Mouse (Mus musculus): ENCODE data around the gene Trim75.

Trim75 gene

DNA sequence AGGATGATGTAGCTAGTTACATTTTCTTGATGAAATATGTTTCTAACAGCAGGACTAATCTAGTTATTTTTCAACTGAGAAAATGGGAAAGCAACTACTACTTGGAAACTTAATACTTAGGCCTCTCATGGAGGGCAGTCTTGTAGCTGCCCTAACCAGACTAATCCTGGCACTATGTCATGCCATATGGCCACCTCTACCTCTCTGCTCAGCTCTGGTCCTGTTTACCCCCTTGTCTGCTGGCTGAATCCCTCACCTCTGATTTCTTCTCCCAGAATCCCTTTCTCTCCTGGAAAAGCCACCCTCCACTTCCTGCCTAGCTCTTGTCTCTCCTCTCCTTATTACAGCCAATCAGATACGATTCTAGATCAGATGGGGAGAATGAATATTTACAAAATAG lies 39.3 kb downstream of the Trim75 start:
- H3K4me3 ChIP-seq (replicated peaks; ENCODE audit: low read length) = no peak overlapping the region
- no peak for TF ChIP-seq NANOG (IDR thresholded peaks at IDR 0.05; ENCODE audit: borderline replicate concordance, low read length)
- TF ChIP-seq CTCF (conservative IDR thresholded peaks at IDR 0.05; ENCODE audit: low read length) = no peak
- TF ChIP-seq POU5F1 (IDR thresholded peaks at IDR 0.05; ENCODE audit: borderline replicate concordance, low read length) = no peak
- peaks cover 7% of the 10 kb centered on the region for H3K9me3 ChIP-seq (ENCODE audit: low read length)
- H3K36me3 ChIP-seq (ENCODE audit: insufficient read depth, low read length) = no peaks in the 10 kb centered on the region
- no peaks in the 10 kb centered on the region for H3K27me3 ChIP-seq (ENCODE audit: insufficient read depth, low read length)
- peaks cover 40% of the 10 kb centered on the region for H3K4me1 ChIP-seq (replicated peaks; ENCODE audit: low read depth, low read length)

GRCm38 (mm10) chr8:64947698-64948034 lies 40.0 kb downstream of the Trim75 start:
- H3K4me3 ChIP-seq (replicated peaks; ENCODE audit: low read length) = peak overlapping the region; percentile 94
- H3K36me3 ChIP-seq (ENCODE audit: insufficient read depth, low read length) = no peaks in the 10 kb centered on the region
- peaks cover 45% of the 10 kb centered on the region for H3K4me1 ChIP-seq (replicated peaks; ENCODE audit: low read depth, low read length)
- no peak for TF ChIP-seq CTCF (conservative IDR thresholded peaks at IDR 0.05; ENCODE audit: low read length)
- no peak for TF ChIP-seq POU5F1 (IDR thresholded peaks at IDR 0.05; ENCODE audit: borderline replicate concordance, low read length)
- TF ChIP-seq NANOG (IDR thresholded peaks at IDR 0.05; ENCODE audit: borderline replicate concordance, low read length) = no peak
- no peaks in the 10 kb centered on the region; the same call in 1 of the 2 replicates for H3K9me3 ChIP-seq (ENCODE audit: low read length)
- no peaks in the 10 kb centered on the region for H3K27me3 ChIP-seq (ENCODE audit: insufficient read depth, low read length)

GRCm38 (mm10) chr8:64946820-64947697 lies 40.6 kb downstream of the Trim75 start, which contains the start of gene Tmem192:
Tmem192 (plus strand) TSS chr8:64947185.
- H3K4me1 ChIP-seq (replicated peaks; ENCODE audit: low read depth, low read length) = peaks cover 47% of the 10 kb centered on the region
- TF ChIP-seq POU5F1 (IDR thresholded peaks at IDR 0.05; ENCODE audit: borderline replicate concordance, low read length) (no peak), NANOG (IDR thresholded peaks at IDR 0.05; ENCODE audit: borderline replicate concordance, low read length) (no peak), CTCF (conservative IDR thresholded peaks at IDR 0.05; ENCODE audit: low read length) (no peak)
- peak within 1 kb of the TSS; percentile 94 for H3K4me3 ChIP-seq (replicated peaks; ENCODE audit: low read length)
- no peaks in the 10 kb centered on the region for H3K36me3 ChIP-seq (ENCODE audit: insufficient read depth, low read length)
- no peaks in the 10 kb centered on the region for H3K9me3 ChIP-seq (ENCODE audit: low read length)
- H3K27me3 ChIP-seq (ENCODE audit: insufficient read depth, low read length) = no peaks in the 10 kb centered on the region

DNA sequence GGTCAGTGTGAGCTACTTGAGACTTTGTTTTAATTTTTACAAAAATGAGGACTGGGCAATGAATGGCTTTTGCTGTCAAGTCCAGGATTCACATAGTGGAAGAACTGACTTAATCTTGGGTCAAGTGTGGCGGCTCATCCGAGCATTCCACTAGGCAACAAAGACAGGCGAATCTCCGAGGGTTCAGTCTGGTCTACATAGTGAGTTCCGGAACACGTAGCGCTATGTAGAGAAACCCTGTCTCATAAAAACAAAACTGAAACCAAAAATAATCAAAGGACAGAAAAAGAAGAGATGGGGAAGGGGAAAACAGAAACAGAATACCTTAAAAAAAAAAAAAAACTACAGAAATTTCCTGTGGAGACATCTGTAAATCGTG lies 41.2 kb downstream of the Trim75 start:
- Histone ChIP-seq H3K27me3 (ENCODE audit: insufficient read depth, low read length) (no peaks in the 10 kb centered on the region), H3K4me1 (replicated peaks; ENCODE audit: low read depth, low read length) (peaks cover 46% of the 10 kb centered on the region), H3K9me3 (ENCODE audit: low read length) (no peaks in the 10 kb centered on the region), H3K4me3 (replicated peaks; ENCODE audit: low read length) (0 out of 2 replicates have a peak overlapping the region, but pooled peaks have one; percentile 94), H3K36me3 (ENCODE audit: insufficient read depth, low read length) (no peaks in the 10 kb centered on the region)
- no peak for TF ChIP-seq POU5F1 (IDR thresholded peaks at IDR 0.05; ENCODE audit: borderline replicate concordance, low read length)
- TF ChIP-seq CTCF (conservative IDR thresholded peaks at IDR 0.05; ENCODE audit: low read length) = no peak
- TF ChIP-seq NANOG (IDR thresholded peaks at IDR 0.05; ENCODE audit: borderline replicate concordance, low read length) = no peak

DNA sequence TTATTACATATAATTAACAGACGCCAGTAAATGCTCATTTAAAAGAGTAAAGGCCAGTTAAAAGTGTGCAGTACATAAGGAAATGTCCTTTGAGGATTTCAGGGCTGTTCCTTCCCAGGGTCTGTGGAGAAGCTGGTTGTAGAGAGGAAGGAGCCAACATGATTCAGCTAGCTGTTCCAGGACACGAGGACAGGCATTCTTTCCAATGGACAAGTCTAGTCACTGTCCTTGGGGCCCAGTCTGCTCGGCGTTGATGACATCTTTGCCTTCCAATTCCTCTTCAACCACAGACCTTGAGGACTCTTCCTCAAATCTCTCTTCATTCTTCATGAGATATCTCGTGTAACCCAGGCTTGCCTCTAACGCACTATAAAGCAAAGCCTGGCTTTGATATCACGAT lies 42.0 kb downstream of the Trim75 start:
- TF ChIP-seq CTCF (conservative IDR thresholded peaks at IDR 0.05; ENCODE audit: low read length) = no peak
- TF ChIP-seq NANOG (IDR thresholded peaks at IDR 0.05; ENCODE audit: borderline replicate concordance, low read length) = no peak
- no peak for TF ChIP-seq POU5F1 (IDR thresholded peaks at IDR 0.05; ENCODE audit: borderline replicate concordance, low read length)
- no peak overlapping the region for H3K4me3 ChIP-seq (replicated peaks; ENCODE audit: low read length)
- peaks cover under 1% of the 10 kb centered on the region for H3K9me3 ChIP-seq (ENCODE audit: low read length)
- no peaks in the 10 kb centered on the region for H3K27me3 ChIP-seq (ENCODE audit: insufficient read depth, low read length)
- peaks cover 40% of the 10 kb centered on the region for H3K4me1 ChIP-seq (replicated peaks; ENCODE audit: low read depth, low read length)
- no peaks in the 10 kb centered on the region for H3K36me3 ChIP-seq (ENCODE audit: insufficient read depth, low read length)

GRCm38 (mm10) chr8:64944831-64945230 lies 42.8 kb downstream of the Trim75 start:
- Histone ChIP-seq H3K9me3 (ENCODE audit: low read length) (peaks cover 4% of the 10 kb centered on the region), H3K27me3 (ENCODE audit: insufficient read depth, low read length) (no peaks in the 10 kb centered on the region), H3K4me3 (replicated peaks; ENCODE audit: low read length) (no peak overlapping the region), H3K36me3 (ENCODE audit: insufficient read depth, low read length) (no peaks in the 10 kb centered on the region), H3K4me1 (replicated peaks; ENCODE audit: low read depth, low read length) (peaks cover 40% of the 10 kb centered on the region)
- TF ChIP-seq POU5F1 (IDR thresholded peaks at IDR 0.05; ENCODE audit: borderline replicate concordance, low read length) (no peak), CTCF (conservative IDR thresholded peaks at IDR 0.05; ENCODE audit: low read length) (0 out of 2 replicates have a peak, but pooled peaks have one; percentile 11)

DNA sequence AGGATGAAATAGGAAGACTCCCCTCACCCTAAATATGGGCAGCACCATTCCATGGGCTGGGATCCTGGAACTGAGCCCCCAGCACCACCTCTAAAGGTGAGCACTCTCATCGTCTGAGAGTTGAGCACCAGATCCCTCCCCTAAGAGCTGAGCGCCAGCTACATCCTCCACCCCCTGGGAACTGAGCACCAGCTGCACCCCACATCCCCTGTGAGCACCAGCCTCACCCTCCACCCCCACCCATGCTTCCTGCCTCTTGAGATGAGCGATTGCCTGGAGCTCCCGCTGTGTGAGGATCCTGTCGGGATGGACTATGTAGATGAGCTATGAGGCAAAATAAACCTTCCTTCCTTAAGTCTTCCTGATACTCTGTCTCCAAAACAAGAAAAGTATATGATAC lies 44.7 kb downstream of the Trim75 start:
- no peaks in the 10 kb centered on the region for H3K36me3 ChIP-seq (ENCODE audit: insufficient read depth, low read length)
- H3K27me3 ChIP-seq (ENCODE audit: insufficient read depth, low read length) = no peaks in the 10 kb centered on the region
- peaks cover 4% of the 10 kb centered on the region for H3K9me3 ChIP-seq (ENCODE audit: low read length)
- H3K4me1 ChIP-seq (replicated peaks; ENCODE audit: low read depth, low read length) = peaks cover 27% of the 10 kb centered on the region
- 0 out of 2 replicates have a peak overlapping the region, but pooled peaks have one; percentile 23 for H3K4me3 ChIP-seq (replicated peaks; ENCODE audit: low read length)
- TF ChIP-seq POU5F1 (IDR thresholded peaks at IDR 0.05; ENCODE audit: borderline replicate concordance, low read length) (no peak), NANOG (IDR thresholded peaks at IDR 0.05; ENCODE audit: borderline replicate concordance, low read length) (no peak), CTCF (conservative IDR thresholded peaks at IDR 0.05; ENCODE audit: low read length) (no peak)

GRCm38 (mm10) chr8:64941495-64941894 lies 46.1 kb downstream of the Trim75 start:
- peaks cover 25% of the 10 kb centered on the region for H3K4me1 ChIP-seq (replicated peaks; ENCODE audit: low read depth, low read length)
- H3K27me3 ChIP-seq (ENCODE audit: insufficient read depth, low read length) = no peaks in the 10 kb centered on the region
- H3K36me3 ChIP-seq (ENCODE audit: insufficient read depth, low read length) = no peaks in the 10 kb centered on the region
- no peak for TF ChIP-seq NANOG (IDR thresholded peaks at IDR 0.05; ENCODE audit: borderline replicate concordance, low read length)
- TF ChIP-seq POU5F1 (IDR thresholded peaks at IDR 0.05; ENCODE audit: borderline replicate concordance, low read length) = no peak
- peak; percentile 91 for TF ChIP-seq CTCF (conservative IDR thresholded peaks at IDR 0.05; ENCODE audit: low read length)
- H3K9me3 ChIP-seq (ENCODE audit: low read length) = peaks cover 4% of the 10 kb centered on the region
- no peak overlapping the region for H3K4me3 ChIP-seq (replicated peaks; ENCODE audit: low read length)
